Mouse (Mus musculus) G1E-ER4 (cell line): Measurements from ENCODE around the gene Ngrn. TPM values are rescaled to one million over a fixed set of nuclear protein-coding genes. Genes with fewer than 3 reads are reported as not detected.

Source experiments
- GATA1 ChIP-seq: IDR thresholded peaks from one replicate; pipeline ENCODE4 v1.8.0; 2012; ENCODE audit warnings: low read length, inconsistent platforms
- polyA plus RNA-seq: library from polyadenylated mRNA; stranded (reverse); fragments of >175 nt; gene quantifications from 2 replicates; pipeline ENCODE4 v1.2.3, GENCODE M21; 2012

The Ngrn gene
- 44.2 and 71.4 TPM in 2 replicates for polyA plus RNA-seq

DNA sequence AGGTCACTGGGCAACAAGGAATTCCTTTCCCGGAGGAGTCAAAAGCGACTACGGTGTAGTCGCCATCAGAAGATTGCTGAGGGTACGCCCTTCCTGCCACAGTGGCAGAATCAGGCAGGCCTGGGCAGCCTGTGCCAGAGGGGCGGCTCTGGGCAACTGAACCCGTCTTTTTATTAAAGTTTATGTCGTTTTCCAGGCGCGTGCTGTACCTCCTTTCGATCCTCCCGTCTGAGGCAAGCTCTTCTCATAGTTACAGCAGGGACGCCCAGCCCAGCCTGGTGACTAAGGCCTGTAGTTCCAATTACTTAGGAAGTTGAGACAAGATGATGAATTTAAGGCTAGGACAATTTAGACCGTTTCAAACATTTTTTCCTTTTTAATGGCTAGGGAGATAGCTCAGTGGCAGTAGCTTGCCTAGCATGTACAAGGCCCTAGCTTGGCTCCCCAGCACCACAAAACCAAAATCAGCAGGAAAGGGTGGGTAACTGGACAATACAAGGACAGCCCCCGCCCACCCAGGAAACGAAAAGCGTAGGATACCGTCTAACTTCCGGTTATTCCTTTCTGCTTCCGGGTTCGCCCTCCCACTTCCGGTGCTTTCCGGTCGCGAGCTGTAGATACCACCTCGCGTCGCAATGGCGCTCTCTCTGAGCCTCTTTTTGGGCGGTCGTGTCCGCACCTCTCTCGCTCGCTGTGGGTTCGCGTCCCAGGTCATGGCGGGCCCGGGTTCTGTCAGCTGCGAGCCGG, at the start of gene Ngrn:
Gene Ngrn, plus strand, starts transcription at position 591 of the 747 bp plus-strand sequence.
- TF ChIP-seq GATA1 = no peak

GRCm38 (mm10) chr7:80213604-80214003, 47.4 kb upstream of the Ngrn start:
- TF ChIP-seq GATA1 = no peak

DNA sequence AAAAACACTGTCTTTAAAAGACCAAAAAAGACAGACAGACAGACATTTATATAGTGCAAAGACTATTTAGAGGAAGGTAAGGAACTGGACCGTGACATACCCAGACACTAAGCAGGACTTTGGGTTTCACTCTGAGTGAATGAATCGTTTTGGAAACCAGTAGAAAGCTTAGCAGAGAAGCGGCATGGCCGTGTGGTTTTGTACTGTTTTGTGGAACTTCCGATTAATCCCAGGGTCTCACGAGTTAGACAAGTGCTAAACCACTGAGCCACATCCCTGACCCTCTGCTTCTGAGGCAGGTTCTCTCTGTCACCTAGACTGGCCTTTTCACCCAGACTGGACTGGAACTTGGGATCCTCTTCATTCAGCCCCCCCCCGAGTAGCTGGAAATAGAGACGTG, 46.6 kb upstream of the Ngrn start:
- no peak for TF ChIP-seq GATA1

DNA sequence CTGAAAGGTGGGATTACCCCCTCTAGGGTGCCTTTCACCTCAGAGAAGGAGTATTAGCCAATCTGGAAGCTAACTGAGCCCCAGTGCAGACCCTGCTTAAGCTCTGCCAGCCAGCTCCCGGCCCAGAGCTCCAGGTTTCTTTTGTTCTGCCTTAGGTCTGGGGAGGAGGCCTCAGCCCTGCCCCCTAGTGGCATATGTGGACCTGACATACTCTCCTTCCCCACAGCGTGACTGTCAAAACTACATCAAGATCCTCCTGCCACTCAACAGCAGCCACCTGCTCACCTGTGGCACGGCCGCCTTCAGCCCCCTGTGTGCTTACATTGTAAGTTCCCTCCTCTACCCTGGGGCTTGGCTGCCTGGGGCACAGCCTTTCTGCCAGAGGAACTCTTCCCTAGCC, 45.6 kb upstream of the Ngrn start:
- TF ChIP-seq GATA1 = no peak

DNA sequence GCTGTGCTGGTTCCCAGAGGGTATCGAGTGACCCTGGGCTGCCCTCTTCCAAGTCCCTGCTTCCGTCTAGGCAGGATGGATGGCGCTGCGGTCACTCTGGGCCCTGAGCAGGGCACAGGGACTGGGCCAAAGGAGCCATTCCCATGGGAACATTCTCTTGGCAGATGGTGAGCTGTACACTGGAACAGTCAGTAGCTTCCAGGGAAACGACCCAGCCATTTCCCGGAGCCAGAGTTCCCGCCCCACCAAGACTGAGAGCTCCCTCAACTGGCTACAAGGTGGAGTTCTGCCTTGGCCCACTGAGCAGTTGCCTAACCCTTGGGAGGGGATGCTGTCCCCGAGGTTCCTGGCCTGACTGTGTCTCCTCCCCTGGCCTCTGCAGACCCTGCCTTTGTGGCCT, 44.4 kb upstream of the Ngrn start:
- no peak for TF ChIP-seq GATA1

- TF ChIP-seq GATA1 = no peak
Observed at GRCm38 (mm10) chr7:80218666-80219065, 42.3 kb upstream of the Ngrn start.

- TF ChIP-seq GATA1 = no peak
Observed at GRCm38 (mm10) chr7:80220237-80220797, 40.7 kb upstream of the Ngrn start.

DNA sequence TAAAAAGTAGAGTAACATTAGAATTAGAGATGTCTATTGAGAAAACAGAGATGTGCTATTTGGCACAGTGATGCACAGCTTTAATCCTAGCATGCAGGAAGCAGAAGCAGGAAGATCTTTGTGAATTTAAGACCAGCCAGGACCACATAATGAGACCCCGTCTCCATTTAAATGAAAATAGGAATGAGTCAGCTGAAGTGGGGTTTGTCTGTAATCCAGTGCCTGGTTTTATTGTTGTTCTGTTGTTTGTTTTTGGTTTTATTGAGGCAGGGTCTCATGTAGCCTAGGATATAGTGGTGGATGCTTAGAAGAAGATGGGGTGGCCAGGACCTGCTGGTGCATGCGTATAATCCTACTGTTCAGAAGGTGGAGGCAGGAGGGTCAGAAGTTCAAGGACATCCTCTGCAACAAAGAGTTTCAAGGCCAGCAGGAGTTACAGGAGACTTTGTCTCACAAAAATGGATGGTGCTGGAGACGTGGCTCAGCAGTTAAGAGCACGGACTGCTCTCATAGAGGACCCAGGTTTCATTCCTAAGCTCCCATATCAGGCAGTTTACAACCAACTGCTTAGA, 39.8 kb upstream of the Ngrn start:
- TF ChIP-seq GATA1 = no peak

DNA sequence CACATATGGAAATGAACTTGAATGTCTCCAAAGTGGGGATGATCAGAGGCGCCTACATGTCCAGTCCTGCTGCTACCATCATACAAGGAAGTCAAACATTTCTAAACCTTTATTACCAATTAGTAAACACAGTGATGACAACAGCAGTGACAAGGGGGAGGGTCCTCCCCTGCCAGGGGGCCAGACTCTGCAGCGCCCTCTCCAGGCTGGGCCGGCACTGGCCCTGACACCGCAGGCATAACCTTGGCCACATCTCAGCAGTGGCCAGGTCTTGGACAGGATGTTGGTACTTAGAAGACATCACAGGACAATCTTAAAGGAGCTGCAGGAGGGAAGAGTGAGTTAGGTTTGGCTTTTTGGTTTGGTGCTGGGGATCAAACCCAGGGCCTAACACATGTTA, 34.0 kb upstream of the Ngrn start:
- no peak for TF ChIP-seq GATA1

DNA sequence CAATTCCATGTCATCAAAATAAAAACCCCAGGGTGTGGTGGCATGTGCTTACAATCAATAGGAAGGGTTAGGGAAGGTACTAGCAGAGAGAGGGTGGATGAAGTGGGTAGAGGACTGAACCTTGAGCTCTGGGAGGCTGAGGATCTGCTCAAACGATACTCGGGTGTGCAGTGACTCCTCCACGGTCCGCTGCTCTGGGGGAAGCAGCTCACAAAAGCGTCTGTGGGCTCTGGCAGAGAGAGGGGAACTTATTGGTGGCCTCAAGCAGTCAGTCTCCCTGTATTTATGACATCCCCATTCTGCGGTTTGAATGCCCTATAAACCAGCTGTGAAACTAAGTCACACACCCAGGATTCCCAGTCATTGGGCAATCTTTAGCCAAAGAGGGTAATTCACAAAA, 30.8 kb upstream of the Ngrn start:
- no peak for TF ChIP-seq GATA1

DNA sequence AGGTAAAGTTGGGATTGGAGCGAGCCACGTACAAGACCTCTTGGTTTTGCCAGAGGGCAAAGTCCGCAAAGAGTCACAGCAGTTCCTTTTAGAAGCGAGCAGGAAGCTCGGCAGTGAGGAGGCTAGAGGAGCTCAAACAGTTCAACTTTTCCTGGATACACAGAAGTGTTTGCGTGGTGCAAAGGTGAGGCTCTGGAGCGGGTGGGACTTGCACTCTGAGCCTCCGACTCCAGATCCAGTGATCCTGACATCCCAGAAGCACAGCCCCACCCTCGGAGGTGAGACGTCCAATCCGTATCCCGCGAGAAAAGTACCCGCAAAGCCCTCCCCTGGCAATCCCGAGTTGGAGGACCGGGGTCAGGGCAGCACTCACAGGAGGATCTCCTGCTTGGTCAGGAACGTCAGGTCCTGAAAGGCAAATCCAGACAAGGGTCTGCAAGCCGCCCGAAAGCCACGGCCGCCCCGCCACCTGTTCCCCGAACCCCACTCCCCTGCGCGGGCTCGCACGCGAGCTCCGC, 29.0 kb upstream of the Ngrn start:
- no peak for TF ChIP-seq GATA1

- TF ChIP-seq GATA1 = no peak
Observed at GRCm38 (mm10) chr7:80232489-80233029, 28.5 kb upstream of the Ngrn start, which contains the start of the genes Cib1 and Gdpgp1. TSS of gene Cib1 (minus strand) at chr7:80232813. TSS of gene Gdpgp1 (plus strand) at chr7:80232865.

GRCm38 (mm10) chr7:80233799-80234198, 27.2 kb upstream of the Ngrn start:
- TF ChIP-seq GATA1 = no peak

DNA sequence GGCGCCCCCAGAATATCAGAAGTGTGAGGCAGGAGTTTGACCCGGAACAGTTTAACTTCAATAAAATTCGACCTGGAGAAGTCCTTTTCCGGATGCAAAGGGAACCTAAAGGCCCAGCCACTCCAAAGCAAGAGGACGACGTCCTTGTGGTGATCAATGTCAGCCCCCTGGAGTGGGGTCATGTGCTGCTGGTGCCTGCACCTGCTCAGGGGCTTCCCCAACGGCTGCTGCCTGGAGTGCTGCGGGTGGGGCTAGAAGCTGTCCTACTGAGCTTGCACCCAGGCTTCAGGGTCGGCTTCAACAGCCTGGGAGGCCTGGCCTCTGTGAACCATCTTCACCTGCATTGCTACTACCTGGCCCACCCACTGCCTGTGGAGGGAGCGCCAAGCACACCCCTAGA, 22.5 kb upstream of the Ngrn start:
- TF ChIP-seq GATA1 = no peak

DNA sequence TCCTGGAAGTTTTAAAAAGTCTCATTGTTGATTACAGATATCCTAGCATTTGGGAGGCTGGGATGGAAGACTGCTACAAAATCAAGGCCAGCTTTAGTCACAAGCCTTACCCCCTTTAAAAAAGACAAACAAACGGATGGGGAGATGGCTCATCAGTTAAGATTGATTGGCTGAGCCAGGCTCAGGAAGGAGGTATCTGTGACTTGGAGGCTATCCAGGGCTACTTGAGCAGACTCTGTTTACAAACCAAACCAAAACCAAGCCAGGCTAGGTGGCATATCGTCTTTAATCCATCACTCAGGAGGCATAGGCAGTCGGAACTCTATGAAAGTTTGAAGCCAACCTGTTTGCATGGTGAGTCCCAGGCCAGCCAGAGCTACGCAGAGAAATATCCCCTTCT, 19.4 kb upstream of the Ngrn start:
- no peak for TF ChIP-seq GATA1

GRCm38 (mm10) chr7:80244851-80245250, 16.2 kb upstream of the Ngrn start:
- no peak for TF ChIP-seq GATA1

DNA sequence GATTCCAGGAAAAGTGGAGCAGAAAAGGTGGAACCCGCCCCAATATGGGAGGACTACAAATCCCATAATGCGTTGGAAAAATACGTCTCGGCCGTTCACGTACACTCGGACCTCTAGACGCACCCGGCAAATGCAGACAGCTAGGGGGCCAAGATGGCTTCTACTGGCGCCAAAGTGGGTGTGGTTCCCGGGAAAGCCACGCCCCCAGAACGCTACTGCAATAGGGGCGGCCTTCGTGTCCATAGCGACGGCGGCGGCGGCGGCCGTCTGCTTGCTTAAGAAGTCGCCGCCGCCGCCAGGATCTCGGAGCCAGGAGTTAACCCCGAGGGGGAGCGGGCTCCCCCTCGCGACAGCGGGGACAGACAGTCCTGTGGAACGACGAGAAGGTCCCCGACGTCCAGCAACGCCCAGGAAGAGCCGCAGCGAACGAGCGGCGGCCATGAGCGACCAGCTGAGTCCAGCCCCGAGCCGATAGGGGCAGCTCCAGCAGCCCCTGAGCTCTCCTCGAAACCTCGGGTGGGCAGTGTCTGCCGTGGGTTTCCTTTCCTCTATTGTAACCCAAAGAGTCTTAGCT, 14.8 kb upstream of the Ngrn start, which contains the start of gene Ttll13:
Gene Ttll13, plus strand, starts transcription at position 229 of the 574 bp plus-strand sequence.
- no peak for TF ChIP-seq GATA1
